Mouse (Mus musculus): ENCODE results near the gene Hes2.

GRCm38 (mm10) chr4:152115921-152116612 is 42.6 kb upstream of the Hes2 start, which contains the start of gene Tnfrsf25:
- TF ChIP-seq CTCF (conservative IDR thresholded peaks at IDR 0.05; ENCODE audit: low read length) = no peak
- TF ChIP-seq NANOG (IDR thresholded peaks at IDR 0.05; ENCODE audit: borderline replicate concordance, low read length) = no peak
- no peak for TF ChIP-seq POU5F1 (IDR thresholded peaks at IDR 0.05; ENCODE audit: borderline replicate concordance, low read length)
